Mouse (Mus musculus) gastrocnemius, adult 8-10 months (tissue): ENCODE measurements around the gene Ypel2. TPM values are rescaled to one million over a fixed set of nuclear protein-coding genes. Genes with fewer than 3 reads are reported as not detected.

ENCODE experiments used
- DNase-seq, 2 experiments: peaks; one replicate each; pipeline ENCODE4 v3.0.0; 2022; ENCODE audit warnings: low spot score in 2 of 2
- total RNA-seq, 4 experiments: library from RNA; stranded (reverse); gene quantifications; 2 replicates each; pipeline ENCODE4 v1.2.4; 2022

The Ypel2 gene
- total RNA-seq, 4 experiments from 2014 or later = 4.5 to 6.8 (median 4.9) TPM

DNA sequence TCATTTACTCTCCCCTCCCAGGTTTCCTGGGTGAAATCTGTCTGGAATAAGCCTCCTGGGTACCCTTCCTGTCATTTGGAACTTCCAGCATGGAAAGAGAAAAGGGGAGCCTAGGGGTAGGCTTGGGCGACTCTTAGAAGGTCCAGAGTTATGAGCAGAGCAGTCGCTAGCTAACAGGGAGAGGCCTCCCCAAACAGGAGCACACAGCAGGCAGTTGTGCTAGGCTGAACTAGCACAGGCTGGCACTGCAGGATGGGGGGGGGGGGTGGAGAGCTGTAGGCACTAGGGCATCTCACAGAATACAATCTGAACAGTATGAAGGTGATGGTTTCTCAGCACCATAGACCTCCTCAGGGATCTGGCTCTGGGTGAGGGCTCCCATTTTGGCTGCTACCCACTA, 31.1 kb downstream of the Ypel2 start:
- no peak for DNase-seq

DNA sequence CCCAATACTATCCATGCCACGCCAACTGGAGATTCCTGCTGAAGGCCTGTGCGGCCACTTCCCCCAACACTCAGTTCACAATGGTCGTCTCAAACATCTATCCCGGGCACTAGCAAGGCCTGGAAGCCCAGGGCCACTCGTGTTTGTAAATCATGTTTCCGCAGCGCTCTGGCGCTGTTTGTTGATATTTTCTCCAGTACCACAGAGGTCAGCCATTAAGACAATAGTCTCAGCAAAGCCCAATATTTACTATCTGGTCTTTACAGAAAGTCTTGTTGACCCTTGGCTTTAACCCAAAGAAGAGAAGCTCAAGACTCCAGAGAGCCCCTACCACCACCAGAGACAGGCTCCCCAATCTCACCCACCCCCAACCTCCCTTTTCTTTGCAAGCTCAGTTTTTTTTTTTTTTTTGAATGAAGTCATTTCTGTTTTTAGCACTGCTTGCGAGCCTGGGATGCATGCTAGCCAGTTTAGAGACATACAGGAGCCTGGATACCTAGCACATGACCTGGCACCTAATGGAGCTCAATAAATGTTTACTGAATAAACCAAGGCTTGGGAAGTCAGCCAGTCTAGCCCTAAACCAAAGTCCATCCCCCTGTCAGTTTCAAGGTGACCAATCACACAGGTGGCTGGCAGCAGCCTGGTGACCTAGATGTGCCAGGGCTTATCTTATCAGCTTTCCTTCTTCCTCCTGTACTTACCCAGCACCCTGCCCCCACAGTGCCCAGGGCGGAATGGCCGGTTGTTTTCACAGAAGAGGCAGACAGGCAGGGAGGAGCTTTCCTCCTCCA, 31.8 kb downstream of the Ypel2 start:
- DNase-seq = peak in 1 of 2 experiments; percentile 31

GRCm38 (mm10) chr11:86960331-86960730, 33.2 kb downstream of the Ypel2 start:
- no peak for DNase-seq

DNA sequence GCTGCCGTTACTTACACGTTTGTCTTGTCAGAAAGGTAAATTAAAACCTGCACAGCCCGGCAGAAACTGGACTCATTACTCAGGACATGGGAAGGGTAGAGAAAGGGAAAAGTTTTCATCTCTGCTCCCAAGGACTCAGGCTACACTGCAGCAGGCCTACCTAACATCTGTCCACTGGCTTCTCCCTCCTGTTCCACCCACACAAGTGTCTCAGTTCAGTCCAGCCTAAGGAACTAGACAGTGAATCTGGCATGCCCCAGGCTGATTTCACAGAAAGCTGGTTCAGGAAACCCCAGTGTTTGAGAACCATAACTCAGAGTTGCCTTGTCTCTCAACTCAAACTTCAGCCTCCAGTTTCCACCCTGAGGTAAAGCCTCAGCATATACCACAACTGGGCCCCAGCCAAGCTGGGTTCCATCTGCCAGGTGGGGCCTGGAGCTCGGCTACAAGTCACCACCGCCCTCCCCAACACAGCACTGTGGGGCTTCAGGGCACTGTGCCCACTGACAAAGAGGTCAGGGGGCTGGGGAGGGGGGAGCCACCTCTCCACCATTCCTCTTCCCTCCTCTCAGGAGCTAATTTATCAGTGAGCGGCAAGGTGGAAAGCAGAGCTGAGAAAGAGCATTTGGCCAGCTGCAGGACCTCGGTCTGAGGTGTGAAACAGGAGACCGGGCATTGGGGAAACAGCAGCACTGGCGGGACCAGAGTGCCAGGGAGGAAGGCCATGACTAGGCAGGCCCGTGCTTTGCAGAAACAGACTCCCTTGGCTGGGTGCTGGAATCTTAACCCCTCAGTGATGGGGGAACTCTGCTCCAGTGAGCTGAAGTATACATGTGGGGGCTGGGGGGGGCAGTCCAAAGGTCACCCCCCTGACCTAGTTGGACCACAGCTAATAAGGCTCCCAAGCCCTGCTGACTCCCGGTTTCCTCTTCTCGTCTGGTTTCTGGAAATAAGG, 34.5 kb downstream of the Ypel2 start:
- peak; percentile 24 to 45 for DNase-seq

GRCm38 (mm10) chr11:86958182-86958581, 35.3 kb downstream of the Ypel2 start:
- peak in 1 of 2 experiments; percentile 37 for DNase-seq

GRCm38 (mm10) chr11:86956363-86956762, 37.1 kb downstream of the Ypel2 start:
- DNase-seq = no peak

DNA sequence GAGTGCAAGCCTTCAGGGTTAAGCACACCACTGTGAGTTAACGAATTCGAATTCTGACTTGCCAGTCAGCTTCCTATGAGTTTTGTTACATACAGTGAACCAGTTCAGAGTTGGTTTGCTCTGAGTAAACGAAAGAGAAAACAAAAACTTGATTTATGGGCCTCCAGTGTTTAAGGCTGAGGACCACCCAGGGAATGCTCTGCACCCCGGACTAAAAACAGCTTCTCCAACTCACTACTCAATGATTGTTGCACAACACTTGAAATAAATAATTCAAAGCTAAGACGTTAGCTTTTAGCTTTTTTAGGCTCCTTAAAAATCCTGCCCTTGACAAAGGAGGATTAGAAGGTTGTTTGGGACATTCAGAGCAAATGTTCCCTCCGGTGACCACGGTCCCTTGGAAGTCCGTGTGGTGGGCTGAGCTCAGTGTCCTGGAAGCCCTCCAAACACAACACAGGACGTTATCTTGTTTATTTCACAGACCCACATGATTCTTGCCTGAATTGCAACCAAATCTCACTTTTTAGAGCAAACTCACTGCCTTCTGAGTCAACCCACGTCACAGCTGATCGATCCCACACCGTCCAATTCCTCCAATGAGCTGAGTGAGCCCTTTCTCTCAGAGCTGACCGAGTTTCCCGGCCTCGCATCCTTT, 38.8 kb downstream of the Ypel2 start:
- no peak for DNase-seq

DNA sequence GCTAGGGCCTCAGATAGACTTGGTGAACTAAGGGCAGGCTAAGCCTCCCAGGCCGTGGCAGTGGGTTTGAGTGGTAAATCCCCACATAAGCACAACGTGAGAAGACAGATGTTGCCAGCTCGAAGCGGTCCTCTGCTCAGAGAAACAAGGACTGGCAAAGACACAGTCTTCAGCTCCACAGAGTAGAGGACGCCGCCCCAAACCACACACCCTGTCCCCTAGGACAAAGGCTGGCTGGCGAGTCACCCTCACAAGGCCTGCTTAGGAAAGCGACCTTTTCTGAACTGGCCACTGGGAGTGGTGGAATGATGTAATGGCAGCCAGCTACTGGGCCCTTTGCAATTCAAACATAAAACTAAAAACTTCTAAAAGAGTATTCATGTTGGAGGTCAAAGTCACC, 40.4 kb downstream of the Ypel2 start:
- DNase-seq = peak; percentile 35 to 59

DNA sequence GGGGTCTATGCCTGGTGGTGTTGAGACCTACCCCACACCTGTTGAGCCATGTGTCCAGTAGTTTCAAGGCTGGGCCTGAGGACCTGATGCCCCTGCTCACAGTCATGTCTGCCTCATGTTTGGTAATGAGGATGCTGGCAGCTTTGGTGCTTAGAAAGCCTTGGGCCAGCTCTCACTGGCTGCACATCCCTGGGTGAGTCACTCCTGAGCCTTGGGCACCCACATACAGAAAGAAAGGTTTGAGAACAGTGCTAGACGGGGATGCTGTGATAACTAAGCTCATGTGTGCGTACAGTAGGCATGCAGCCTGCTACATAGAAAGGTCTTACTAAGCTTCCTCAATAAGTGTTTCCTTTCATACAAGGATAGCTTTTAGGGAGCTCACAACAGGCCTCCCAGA, 40.8 kb downstream of the Ypel2 start:
- DNase-seq = no peak

- no peak for DNase-seq
Observed at GRCm38 (mm10) chr11:86951672-86952071, 41.8 kb downstream of the Ypel2 start.

GRCm38 (mm10) chr11:86950491-86950890, 43.0 kb downstream of the Ypel2 start:
- DNase-seq = no peak

DNA sequence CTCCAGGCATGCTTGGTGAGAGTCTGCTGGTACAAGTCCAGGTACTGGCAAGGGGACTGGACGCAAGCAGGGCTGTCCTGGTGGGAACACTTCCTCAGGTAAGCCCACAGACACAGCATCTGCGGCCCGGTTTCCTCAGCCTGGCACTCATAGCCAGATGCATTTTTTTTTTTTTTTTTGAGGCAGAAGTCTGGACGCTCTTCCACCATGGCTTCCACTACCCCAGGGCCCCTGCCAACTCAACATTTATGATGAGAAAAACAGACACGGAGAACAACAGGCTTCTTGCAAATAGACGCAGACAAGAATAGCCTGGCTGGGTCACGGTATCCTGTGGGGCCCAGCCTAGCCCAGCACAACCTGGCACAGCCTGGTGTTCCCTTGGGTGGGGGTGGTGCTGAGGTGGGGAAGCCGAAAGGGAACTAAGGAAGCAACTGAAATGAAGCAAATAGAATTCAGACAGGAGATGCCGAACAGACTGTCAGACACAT, 43.5 kb downstream of the Ypel2 start:
- peak in 1 of 2 experiments; percentile 42 for DNase-seq

DNA sequence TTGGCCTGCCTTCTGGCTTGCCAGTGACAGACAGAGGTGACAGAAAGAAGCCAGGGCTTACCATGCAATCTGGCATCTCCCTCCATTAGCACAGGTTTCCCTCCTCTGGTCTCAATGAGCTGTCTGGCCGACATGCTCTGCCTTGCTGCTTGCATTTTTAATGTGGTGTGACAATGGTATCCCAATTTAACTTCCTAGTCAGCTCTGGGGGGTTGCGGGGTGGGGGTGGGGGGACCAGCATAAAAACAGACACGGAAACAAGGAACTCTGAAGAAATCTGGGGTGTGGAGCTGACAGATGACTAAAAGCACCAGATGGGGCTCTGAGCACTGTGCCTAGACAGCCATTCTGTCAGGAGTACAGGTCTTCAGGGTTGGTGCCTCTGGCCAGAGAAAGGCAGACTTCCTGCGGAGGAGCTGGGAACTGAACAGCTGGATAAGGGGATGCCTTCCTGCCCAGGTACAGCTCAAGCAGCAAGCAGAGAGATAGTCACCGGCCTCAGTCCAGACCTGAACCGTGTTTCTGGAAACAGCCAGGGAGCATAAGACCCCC, 46.8 kb downstream of the Ypel2 start:
- DNase-seq = no peak

DNA sequence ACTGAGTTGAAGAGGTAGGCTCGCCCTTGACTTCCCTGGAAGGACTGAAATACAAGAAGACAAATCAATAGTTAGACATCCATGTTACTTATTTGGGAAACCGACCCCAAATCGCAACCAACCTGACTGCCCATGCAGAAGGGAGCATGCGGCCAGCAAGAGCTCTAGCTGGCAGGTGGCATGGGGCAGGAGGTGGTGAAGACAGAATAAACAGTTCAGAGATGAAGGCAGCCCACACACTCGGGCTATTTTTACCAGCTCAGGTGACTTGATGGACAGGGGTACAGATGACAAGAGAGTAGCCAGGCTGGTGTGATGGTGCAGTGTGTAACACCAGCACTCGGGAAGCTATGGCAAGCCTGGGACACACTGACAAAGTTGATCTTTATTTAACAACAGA, 47.6 kb downstream of the Ypel2 start:
- no peak for DNase-seq

DNA sequence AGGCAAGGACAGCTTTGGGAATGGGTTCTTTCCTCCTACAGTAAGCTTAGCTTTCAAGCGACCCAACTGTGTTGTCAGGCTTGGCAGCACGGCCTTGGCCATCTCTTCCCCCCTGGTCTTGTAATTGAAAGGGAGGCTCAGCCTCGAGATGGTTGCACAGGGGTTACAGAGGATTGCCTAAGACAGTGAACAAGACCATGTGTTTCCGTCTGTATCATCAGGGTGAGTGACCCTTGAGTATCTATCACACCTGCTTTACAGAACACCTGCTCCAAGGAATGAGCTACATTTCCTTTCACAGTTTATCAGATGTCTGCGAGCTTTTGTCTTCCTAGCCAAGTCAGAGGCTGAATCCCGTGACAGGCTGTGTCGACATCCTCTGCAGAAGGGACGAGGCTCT, 48.4 kb downstream of the Ypel2 start:
- DNase-seq = no peak

- DNase-seq = no peak
Observed at GRCm38 (mm10) chr11:86944539-86944938, 49.0 kb downstream of the Ypel2 start.

DNA sequence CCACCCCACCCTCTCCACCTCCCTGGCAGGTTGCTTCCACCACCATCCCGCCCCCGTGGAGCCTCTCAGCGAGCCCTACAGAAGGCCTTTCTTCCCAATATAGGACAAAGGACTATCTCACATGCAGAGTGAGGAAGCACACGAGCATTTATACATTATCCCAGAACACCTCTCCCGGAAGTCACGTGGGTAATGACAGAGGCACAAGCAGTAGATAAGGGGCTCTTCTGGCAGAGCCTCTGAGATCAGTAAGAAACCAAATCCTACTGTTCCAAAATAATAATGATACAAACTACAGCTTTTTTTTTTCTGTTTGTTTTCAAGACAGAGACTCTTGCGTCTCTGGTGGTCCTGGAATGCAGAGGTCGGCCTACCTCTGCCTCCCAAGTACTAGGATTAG, 51.6 kb downstream of the Ypel2 start:
- no peak for DNase-seq

GRCm38 (mm10) chr11:86939503-86939902, 54.0 kb downstream of the Ypel2 start:
- DNase-seq = no peak

DNA sequence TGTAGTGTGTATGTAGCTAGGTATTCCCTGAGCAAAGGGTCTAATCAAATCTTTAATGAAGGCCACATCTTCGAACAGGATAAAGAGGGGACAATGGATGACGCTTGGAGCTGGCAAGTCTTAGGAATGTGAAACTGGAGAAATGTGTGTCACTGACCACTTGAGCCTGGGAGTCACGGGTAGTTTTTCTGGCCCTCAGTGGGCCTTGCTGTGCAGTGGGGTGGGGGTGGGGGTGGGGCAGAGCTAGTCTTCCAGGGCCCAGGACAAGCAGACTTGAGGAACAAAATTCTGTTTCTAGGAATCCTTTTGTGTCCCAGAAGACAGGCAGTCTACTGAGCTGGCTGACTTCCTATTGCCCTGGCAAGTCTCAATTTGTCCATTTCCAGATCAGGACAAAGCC, 55.0 kb downstream of the Ypel2 start:
- DNase-seq = no peak

GRCm38 (mm10) chr11:86938108-86938507, 55.4 kb downstream of the Ypel2 start:
- no peak for DNase-seq

- no peak for DNase-seq
Observed at GRCm38 (mm10) chr11:86936938-86937337, 56.6 kb downstream of the Ypel2 start.
